Mouse (Mus musculus): ENCODE data around the gene Col25a1. TPM values are rescaled to one million over a fixed set of nuclear protein-coding genes. Genes with fewer than 3 reads are reported as not detected.
A peak's percentile ranks its signal among the peaks of the same experiment; 100 is the strongest.

The Col25a1 gene
- polyA plus RNA-seq, 1 experiment = not detected

- Histone ChIP-seq H3K27ac (ENCODE audit: insufficient read depth, low read depth, low read length) (no peak overlapping the region), H3K4me1 (ENCODE audit: control insufficient read depth, insufficient read depth, low read length) (peaks cover 6% of the 10 kb centered on the region; the same call in 1 of the 2 replicates), H3K4me3 (ENCODE audit: insufficient read depth, low read depth, low read length) (peak overlapping the region; percentile 86)
- WGBS = 32% methylated on average over 8 of the region's 8 CpGs
- no peak for TF ChIP-seq POLR2A (IDR thresholded peaks at IDR 0.05; ENCODE audit: insufficient read depth, low read depth, low read length)
- TF ChIP-seq CTCF (IDR thresholded peaks at IDR 0.05; ENCODE audit: insufficient read depth, low read depth, low read length) = no peak
Measured at GRCm38 (mm10) chr3:130181591-130181980, 50.3 kb downstream of the Col25a1 start.

GRCm38 (mm10) chr3:130182450-130182849 is 51.1 kb downstream of the Col25a1 start:
- TF ChIP-seq CTCF (IDR thresholded peaks at IDR 0.05; ENCODE audit: insufficient read depth, low read depth, low read length) (no peak), POLR2A (IDR thresholded peaks at IDR 0.05; ENCODE audit: insufficient read depth, low read depth, low read length) (no peak)
- Histone ChIP-seq H3K27ac (ENCODE audit: insufficient read depth, low read depth, low read length) (no peak overlapping the region), H3K4me1 (ENCODE audit: control insufficient read depth, insufficient read depth, low read length) (peaks cover 6% of the 10 kb centered on the region; the same call in 1 of the 2 replicates), H3K4me3 (ENCODE audit: insufficient read depth, low read depth, low read length) (no peak overlapping the region)
- WGBS = 88% methylated on average over 4 of the region's 4 CpGs

GRCm38 (mm10) chr3:130185111-130185510 is 53.8 kb downstream of the Col25a1 start:
- H3K27ac ChIP-seq (ENCODE audit: insufficient read depth, low read depth, low read length) = no peak overlapping the region
- H3K4me3 ChIP-seq (ENCODE audit: insufficient read depth, low read depth, low read length) = no peak overlapping the region
- 47% methylated on average over 3 of the region's 3 CpGs for WGBS
- TF ChIP-seq CTCF (IDR thresholded peaks at IDR 0.05; ENCODE audit: insufficient read depth, low read depth, low read length) (no peak), POLR2A (IDR thresholded peaks at IDR 0.05; ENCODE audit: insufficient read depth, low read depth, low read length) (no peak)
- H3K4me1 ChIP-seq (ENCODE audit: control insufficient read depth, insufficient read depth, low read length) = peaks cover 6% of the 10 kb centered on the region; the same call in 1 of the 2 replicates

GRCm38 (mm10) chr3:130187588-130187987 is 56.3 kb downstream of the Col25a1 start:
- 64% methylated on average over 5 of the region's 5 CpGs for WGBS
- Histone ChIP-seq H3K4me3 (ENCODE audit: insufficient read depth, low read depth, low read length) (no peak overlapping the region), H3K27ac (ENCODE audit: insufficient read depth, low read depth, low read length) (no peak overlapping the region), H3K4me1 (ENCODE audit: control insufficient read depth, insufficient read depth, low read length) (no peaks in the 10 kb centered on the region)
- TF ChIP-seq CTCF (IDR thresholded peaks at IDR 0.05; ENCODE audit: insufficient read depth, low read depth, low read length) (no peak), POLR2A (IDR thresholded peaks at IDR 0.05; ENCODE audit: insufficient read depth, low read depth, low read length) (no peak)

- H3K27ac ChIP-seq (ENCODE audit: insufficient read depth, low read depth, low read length) = no peak overlapping the region
- H3K4me3 ChIP-seq (ENCODE audit: insufficient read depth, low read depth, low read length) = no peak overlapping the region
- H3K4me1 ChIP-seq (ENCODE audit: control insufficient read depth, insufficient read depth, low read length) = no peaks in the 10 kb centered on the region
- TF ChIP-seq POLR2A (IDR thresholded peaks at IDR 0.05; ENCODE audit: insufficient read depth, low read depth, low read length) (no peak), CTCF (IDR thresholded peaks at IDR 0.05; ENCODE audit: insufficient read depth, low read depth, low read length) (no peak)
- 90% methylated on average over 8 of the region's 8 CpGs for WGBS
Measured at GRCm38 (mm10) chr3:130193450-130193849, 62.1 kb downstream of the Col25a1 start.

GRCm38 (mm10) chr3:130214631-130215030 is 83.3 kb downstream of the Col25a1 start:
- H3K27ac ChIP-seq (ENCODE audit: insufficient read depth, low read depth, low read length) = no peak overlapping the region
- no peaks in the 10 kb centered on the region for H3K4me1 ChIP-seq (ENCODE audit: control insufficient read depth, insufficient read depth, low read length)
- TF ChIP-seq CTCF (IDR thresholded peaks at IDR 0.05; ENCODE audit: insufficient read depth, low read depth, low read length) (no peak), POLR2A (IDR thresholded peaks at IDR 0.05; ENCODE audit: insufficient read depth, low read depth, low read length) (no peak)
- WGBS = 59% methylated on average over 11 of the region's 11 CpGs
- H3K4me3 ChIP-seq (ENCODE audit: insufficient read depth, low read depth, low read length) = no peak overlapping the region

- Histone ChIP-seq H3K4me3 (ENCODE audit: insufficient read depth, low read depth, low read length) (no peak overlapping the region), H3K4me1 (ENCODE audit: control insufficient read depth, insufficient read depth, low read length) (no peaks in the 10 kb centered on the region), H3K27ac (ENCODE audit: insufficient read depth, low read depth, low read length) (no peak overlapping the region)
- TF ChIP-seq CTCF (IDR thresholded peaks at IDR 0.05; ENCODE audit: insufficient read depth, low read depth, low read length) (no peak), POLR2A (IDR thresholded peaks at IDR 0.05; ENCODE audit: insufficient read depth, low read depth, low read length) (no peak)
Measured at GRCm38 (mm10) chr3:130216141-130216540, 84.8 kb downstream of the Col25a1 start.

GRCm38 (mm10) chr3:130216646-130217045 is 85.3 kb downstream of the Col25a1 start:
- WGBS = 94% methylated on average over 3 of the region's 3 CpGs
- TF ChIP-seq CTCF (IDR thresholded peaks at IDR 0.05; ENCODE audit: insufficient read depth, low read depth, low read length) (no peak), POLR2A (IDR thresholded peaks at IDR 0.05; ENCODE audit: insufficient read depth, low read depth, low read length) (no peak)
- Histone ChIP-seq H3K4me1 (ENCODE audit: control insufficient read depth, insufficient read depth, low read length) (no peaks in the 10 kb centered on the region), H3K4me3 (ENCODE audit: insufficient read depth, low read depth, low read length) (no peak overlapping the region), H3K27ac (ENCODE audit: insufficient read depth, low read depth, low read length) (no peak overlapping the region)

GRCm38 (mm10) chr3:130217705-130218104 is 86.4 kb downstream of the Col25a1 start:
- Histone ChIP-seq H3K4me3 (ENCODE audit: insufficient read depth, low read depth, low read length) (no peak overlapping the region), H3K27ac (ENCODE audit: insufficient read depth, low read depth, low read length) (no peak overlapping the region), H3K4me1 (ENCODE audit: control insufficient read depth, insufficient read depth, low read length) (no peaks in the 10 kb centered on the region)
- TF ChIP-seq CTCF (IDR thresholded peaks at IDR 0.05; ENCODE audit: insufficient read depth, low read depth, low read length) (no peak), POLR2A (IDR thresholded peaks at IDR 0.05; ENCODE audit: insufficient read depth, low read depth, low read length) (no peak)
- 92% methylated on average over 2 of the region's 2 CpGs for WGBS

GRCm38 (mm10) chr3:130218232-130218728 is 87.0 kb downstream of the Col25a1 start:
- 74% methylated on average over 5 of the region's 5 CpGs for WGBS
- TF ChIP-seq CTCF (IDR thresholded peaks at IDR 0.05; ENCODE audit: insufficient read depth, low read depth, low read length) (no peak), POLR2A (IDR thresholded peaks at IDR 0.05; ENCODE audit: insufficient read depth, low read depth, low read length) (no peak)
- no peaks in the 10 kb centered on the region for H3K4me1 ChIP-seq (ENCODE audit: control insufficient read depth, insufficient read depth, low read length)
- H3K4me3 ChIP-seq (ENCODE audit: insufficient read depth, low read depth, low read length) = no peak overlapping the region
- no peak overlapping the region for H3K27ac ChIP-seq (ENCODE audit: insufficient read depth, low read depth, low read length)

All from olfactory bulb, adult 2 months (tissue).